Comparison of ENCODE assay signal across 31 mouse cellular contexts in genomic region chr2:31618484-31619161, GRCm38 (mm10). TPM values are rescaled to one million over a fixed set of nuclear protein-coding genes. Genes with fewer than 3 reads are reported as not detected.
DNase-seq lines count a peak whose midpoint lies in the region; ATAC-seq and TF ChIP-seq lines count a peak whose summit lies in the region.
"Had no signal": no experiment of that assay in that cellular context is flagged by ENCODE, and none has a peak within 500 bp of the region (broad histone marks: within the 10 kb centered on the region; RNA-seq: fewer than 3 reads in every experiment).

No protein-coding gene starts in this region.

- no peaks in the 10 kb centered on the region for H3K4me1 ChIP-seq in hindbrain, embryonic 11.5 days (replicated peaks; ENCODE audit: control insufficient read depth, insufficient read depth, low read length)
- H3K4me1 ChIP-seq in hindbrain, embryonic 10.5 days (replicated peaks), result 0 out of 2 replicates have a peak, but pooled peaks cover 3% of the 10 kb centered on the region
- H3K4me1 ChIP-seq in ES-Bruce4 (ENCODE audit: control insufficient read depth, insufficient read depth, low read length), result peaks cover 3% of the 10 kb centered on the region
- peaks cover 9% of the 10 kb centered on the region for H3K4me1 ChIP-seq in hindbrain, embryonic 14.5 days (replicated peaks; ENCODE audit: control insufficient read depth, insufficient read depth, low read length)
- H3K4me1 ChIP-seq: forebrain, embryonic 10.5 days; intestine, embryonic 15.5 days; limb, embryonic 13.5 days; liver, embryonic 12.5 days had no signal

- H3K36me3 ChIP-seq in hindbrain, embryonic 11.5 days (ENCODE audit: control insufficient read depth, insufficient read depth, low read length), result peaks cover 5% of the 10 kb centered on the region; the same call in 1 of the 2 replicates
- H3K36me3 ChIP-seq in hindbrain, embryonic 10.5 days, result peaks cover 49% of the 10 kb centered on the region
- peaks cover 5% of the 10 kb centered on the region for H3K36me3 ChIP-seq in ES-Bruce4 (ENCODE audit: control insufficient read depth, insufficient read depth, low read length, poor library complexity, severe bottlenecking)
- H3K36me3 ChIP-seq in hindbrain, embryonic 14.5 days (replicated peaks; ENCODE audit: control insufficient read depth, insufficient read depth), result peaks cover 36% of the 10 kb centered on the region

- TF ChIP-seq CTCF in ES-Bruce4 (IDR thresholded peaks at IDR 0.05; ENCODE audit: low read depth, low read length), result no peak

- H3K9me3 ChIP-seq in hindbrain, embryonic 11.5 days (ENCODE audit: control insufficient read depth, low read length), result no peaks in the 10 kb centered on the region
- no peaks in the 10 kb centered on the region for H3K9me3 ChIP-seq in hindbrain, embryonic 10.5 days
- H3K9me3 ChIP-seq in ES-Bruce4 (replicated peaks; ENCODE audit: control insufficient read depth, insufficient read depth, low read length, poor library complexity, severe bottlenecking), result no peaks in the 10 kb centered on the region
- no peaks in the 10 kb centered on the region for H3K9me3 ChIP-seq in hindbrain, embryonic 14.5 days (ENCODE audit: control insufficient read depth, low read length)
- H3K9me3 ChIP-seq: forebrain, embryonic 10.5 days; heart, embryonic 10.5 days; intestine, embryonic 15.5 days; liver, embryonic 12.5 days; midbrain, embryonic 15.5 days had no signal

- ATAC-seq in hindbrain, embryonic 11.5 days (ENCODE audit: low FRiP score), result no peak
- ATAC-seq in hindbrain, embryonic 14.5 days (ENCODE audit: low FRiP score), result 0 out of 2 replicates have a peak, but pooled peaks have one; percentile 53
- no peak for ATAC-seq in granulocyte monocyte progenitor cell, adult 5-6 weeks (replicated peaks; ENCODE audit: poor library complexity, severe bottlenecking)
- ATAC-seq: intestine, embryonic 15.5 days; liver, embryonic 12.5 days; midbrain, embryonic 15.5 days had no signal

- TF ChIP-seq POLR2A in ES-Bruce4 (IDR thresholded peaks at IDR 0.05; ENCODE audit: insufficient read depth, low read length), result no peak

- no peak overlapping the region for H3K27ac ChIP-seq in hindbrain, embryonic 11.5 days (ENCODE audit: low read depth, low read length)
- H3K27ac ChIP-seq in hindbrain, embryonic 10.5 days, result no peak overlapping the region
- H3K27ac ChIP-seq in ES-Bruce4 (ENCODE audit: insufficient read depth, low read length), result peak overlapping the region; percentile 46; the same call in 1 of the 2 replicates
- H3K27ac ChIP-seq in hindbrain, embryonic 14.5 days, result no peak overlapping the region
- H3K27ac ChIP-seq: forebrain, embryonic 10.5 days; gastrocnemius, adult 2 months; heart, embryonic 10.5 days; intestine, embryonic 15.5 days; limb, embryonic 13.5 days; liver, embryonic 12.5 days; midbrain, embryonic 15.5 days; stomach, postnatal 0 days had no signal

- no peak for TF ChIP-seq EP300 in ES-Bruce4 (IDR thresholded peaks at IDR 0.05; ENCODE audit: insufficient read depth, low read depth, low read length)

- no peak overlapping the region for H3K4me3 ChIP-seq in hindbrain, embryonic 11.5 days (ENCODE audit: low read depth, low read length)
- H3K4me3 ChIP-seq in hindbrain, embryonic 10.5 days, result no peak overlapping the region
- no peak overlapping the region for H3K4me3 ChIP-seq in ES-Bruce4 (ENCODE audit: low read depth, low read length)
- no peak overlapping the region for H3K4me3 ChIP-seq in hindbrain, embryonic 14.5 days (replicated peaks; ENCODE audit: low read length)
- H3K4me3 ChIP-seq: forebrain, embryonic 10.5 days; gastrocnemius, adult 2 months; heart, embryonic 10.5 days; intestine, embryonic 15.5 days; limb, embryonic 13.5 days; liver, embryonic 12.5 days; midbrain, embryonic 15.5 days; myocyte had no signal

- peaks cover 29% of the 10 kb centered on the region for H3K27me3 ChIP-seq in hindbrain, embryonic 11.5 days (ENCODE audit: control insufficient read depth, insufficient read depth, low read length)
- H3K27me3 ChIP-seq in hindbrain, embryonic 10.5 days (ENCODE audit: insufficient read depth, poor library complexity, severe bottlenecking), result peaks cover 62% of the 10 kb centered on the region
- H3K27me3 ChIP-seq in ES-Bruce4 (ENCODE audit: control insufficient read depth, insufficient read depth, low read length, poor library complexity, severe bottlenecking), result no peaks in the 10 kb centered on the region
- H3K27me3 ChIP-seq in hindbrain, embryonic 14.5 days (ENCODE audit: control insufficient read depth, insufficient read depth, low read length), result peaks cover 14% of the 10 kb centered on the region; the same call in 1 of the 2 replicates
- H3K27me3 ChIP-seq: intestine, embryonic 15.5 days; limb, embryonic 13.5 days; midbrain, embryonic 15.5 days had no signal

- DNase-seq in hindbrain, embryonic 11.5 days (ENCODE audit: low spot score), result peak; percentile 25
- no peak for DNase-seq in hindbrain, embryonic 10.5 days (ENCODE audit: low spot score)
- peak; percentile 82 for DNase-seq in MN1 (ENCODE audit: low spot score)
- peak; percentile 43 for DNase-seq in hindbrain, embryonic 14.5 days (ENCODE audit: low spot score)
- no peak for DNase-seq in frontal cortex, postnatal 10 days (ENCODE audit: low spot score in 2 of 2)
- DNase-seq: adrenal gland, postnatal 25 days; cerebellum, adult 11 months; gastrocnemius, adult 2 months; heart, postnatal 4 days; kidney, adult 9 months; kidney, postnatal 14 days; layer of hippocampus, postnatal 36 days; lung, adult 18-20 months; thymus, adult 2 months; thymus, postnatal 4 days had no signal

- no peak overlapping the region for H3K9ac ChIP-seq in hindbrain, embryonic 11.5 days (ENCODE audit: low read depth, low read length)
- no peak overlapping the region for H3K9ac ChIP-seq in ES-Bruce4 (ENCODE audit: low read depth, poor library complexity, severe bottlenecking)
- H3K9ac ChIP-seq in hindbrain, embryonic 14.5 days, result no peak overlapping the region
- H3K9ac ChIP-seq: intestine, embryonic 15.5 days; limb, embryonic 13.5 days; liver, embryonic 12.5 days; midbrain, embryonic 15.5 days had no signal

- no peak overlapping the region for H3K4me2 ChIP-seq in hindbrain, embryonic 11.5 days (replicated peaks; ENCODE audit: low read depth, low read length)
- H3K4me2 ChIP-seq in hindbrain, embryonic 14.5 days (replicated peaks), result no peak overlapping the region
- H3K4me2 ChIP-seq: intestine, embryonic 15.5 days; limb, embryonic 13.5 days; liver, embryonic 12.5 days; midbrain, embryonic 15.5 days had no signal

- WGBS in hindbrain, embryonic 11.5 days, result 80% methylated on average over 14 of the region's 14 CpGs
- 87% methylated on average over 14 of the region's 14 CpGs for WGBS in hindbrain, embryonic 10.5 days
- 59% methylated on average over 14 of the region's 14 CpGs for WGBS in hindbrain, embryonic 14.5 days

RNA-seq across cellular contexts. Expression of gene Prdm12, which starts 21.2 kb away (rescaled TPM):
- polyA plus RNA-seq in hindbrain, embryonic 11.5 days (2014; fragmentation: Nextera tagmentation; extraction: Ambion mirVana), result 4.0 and 6.7 TPM in 2 replicates
- polyA plus RNA-seq in hindbrain, embryonic 10.5 days (2016; fragmentation: Nextera tagmentation; extraction: Ambion mirVana), result 3.8 and 8.1 TPM in 2 replicates
- not detected in 2 replicates for polyA plus RNA-seq in ES-Bruce4 (2011; ENCODE audit: insufficient read depth, insufficient read length, low read depth, missing spikeins)
- polyA plus RNA-seq in hindbrain, embryonic 14.5 days (2014; fragmentation: Nextera tagmentation; extraction: Ambion mirVana), result 0.50 and 0.89 TPM in 2 replicates
- not detected in 2 replicates for total RNA-seq in granulocyte monocyte progenitor cell, adult 5-6 weeks (2014; fragmentation: Nextera tagmentation)
- not detected in 2 replicates for total RNA-seq in granulocyte monocyte progenitor cell, adult 5-6 weeks (2017)
- total RNA-seq: adrenal gland, postnatal 25 days; common myeloid progenitor, adult 5-6 weeks; gastrocnemius, adult 2 months; heart, postnatal 4 days; megakaryocyte, adult 5-6 weeks had no signal
- polyA plus RNA-seq: C2C12; gonadal fat pad, adult 2 months; heart, embryonic 10.5 days; heart, embryonic 16.5 days; limb, embryonic 13.5 days; liver, embryonic 12.5 days; myocyte; small intestine, adult 2 months; stomach, postnatal 0 days had no signal

RNA-seq across cellular contexts. Expression of gene Fubp3, which starts 46.2 kb away (rescaled TPM):
- polyA plus RNA-seq in hindbrain, embryonic 11.5 days (2014; fragmentation: Nextera tagmentation; extraction: Ambion mirVana), result 82.7 and 86.9 TPM in 2 replicates
- polyA plus RNA-seq in hindbrain, embryonic 10.5 days (2016; fragmentation: Nextera tagmentation; extraction: Ambion mirVana), result 60.6 and 88.6 TPM in 2 replicates
- polyA plus RNA-seq in ES-Bruce4 (2011; ENCODE audit: insufficient read depth, insufficient read length, low read depth, missing spikeins), result 83.7 and 87.6 TPM in 2 replicates
- polyA plus RNA-seq in hindbrain, embryonic 14.5 days (2014; fragmentation: Nextera tagmentation; extraction: Ambion mirVana), result 43.6 and 45.2 TPM in 2 replicates
- 26.7 and 30.2 TPM in 2 replicates for total RNA-seq in granulocyte monocyte progenitor cell, adult 5-6 weeks (2014; fragmentation: Nextera tagmentation)
- 19.7 and 28.6 TPM in 2 replicates for total RNA-seq in granulocyte monocyte progenitor cell, adult 5-6 weeks (2017)

RNA-seq across cellular contexts. Expression of gene Exosc2, which starts 51.9 kb away (rescaled TPM):
- polyA plus RNA-seq in hindbrain, embryonic 11.5 days (2014; fragmentation: Nextera tagmentation; extraction: Ambion mirVana), result 50.8 and 56.6 TPM in 2 replicates
- polyA plus RNA-seq in hindbrain, embryonic 10.5 days (2016; fragmentation: Nextera tagmentation; extraction: Ambion mirVana), result 77.9 and 102 TPM in 2 replicates
- polyA plus RNA-seq in ES-Bruce4 (2011; ENCODE audit: insufficient read depth, insufficient read length, low read depth, missing spikeins), result 61.8 and 71.3 TPM in 2 replicates
- 29.5 and 33.1 TPM in 2 replicates for polyA plus RNA-seq in hindbrain, embryonic 14.5 days (2014; fragmentation: Nextera tagmentation; extraction: Ambion mirVana)
- total RNA-seq in granulocyte monocyte progenitor cell, adult 5-6 weeks (2014; fragmentation: Nextera tagmentation), result 58.1 and 68.7 TPM in 2 replicates
- total RNA-seq in granulocyte monocyte progenitor cell, adult 5-6 weeks (2017), result 59.2 and 59.7 TPM in 2 replicates

Comparison
In these comparisons a context has a peak if more than half of its experiments do, and no peak if none do; other contexts are left out.
1. DNase-seq: peak in hindbrain, embryonic 11.5 days (single experiment), MN1 (single experiment) and hindbrain, embryonic 14.5 days (single experiment); none in hindbrain, embryonic 10.5 days (single experiment) and frontal cortex, postnatal 10 days (0 of 2).